Mouse (Mus musculus): ENCODE measurements at regions not wholly inside any gene's neighbourhood (a gene's known extent, or its start where the extent isn't known, plus 50 kb on each side); places are given as distances from the start of the nearest gene placed in this dataset.

GRCm38 (mm10) chr2:103360796-103361195, 50.7 kb upstream of the Elf5 start:
- peak in 1 of 2 experiments; percentile 18 for DNase-seq
